Mouse (Mus musculus): ENCODE results near the gene Sergef.

Sergef gene

GRCm38 (mm10) chr7:46575897-46576296, 63.7 kb downstream of the Sergef start:
- DNase-seq (ENCODE audit: low spot score in 2 of 2) = no peak

- DNase-seq (ENCODE audit: low spot score in 2 of 2) = no peak
Observed at GRCm38 (mm10) chr7:46572803-46573594, 66.6 kb downstream of the Sergef start.

- peak; percentile 8 to 31 for DNase-seq (ENCODE audit: low spot score in 2 of 2)
Observed at GRCm38 (mm10) chr7:46569509-46569908, 70.1 kb downstream of the Sergef start.

GRCm38 (mm10) chr7:46566318-46567007, 73.1 kb downstream of the Sergef start:
- no peak for DNase-seq (ENCODE audit: low spot score in 2 of 2)

GRCm38 (mm10) chr7:46565374-46565773, 74.2 kb downstream of the Sergef start:
- no peak for DNase-seq (ENCODE audit: low spot score in 2 of 2)

GRCm38 (mm10) chr7:46563801-46564200, 75.8 kb downstream of the Sergef start:
- DNase-seq (ENCODE audit: low spot score in 2 of 2) = no peak

- DNase-seq (ENCODE audit: low spot score in 2 of 2) = no peak
Observed at GRCm38 (mm10) chr7:46560061-46560460, 79.5 kb downstream of the Sergef start.

DNA sequence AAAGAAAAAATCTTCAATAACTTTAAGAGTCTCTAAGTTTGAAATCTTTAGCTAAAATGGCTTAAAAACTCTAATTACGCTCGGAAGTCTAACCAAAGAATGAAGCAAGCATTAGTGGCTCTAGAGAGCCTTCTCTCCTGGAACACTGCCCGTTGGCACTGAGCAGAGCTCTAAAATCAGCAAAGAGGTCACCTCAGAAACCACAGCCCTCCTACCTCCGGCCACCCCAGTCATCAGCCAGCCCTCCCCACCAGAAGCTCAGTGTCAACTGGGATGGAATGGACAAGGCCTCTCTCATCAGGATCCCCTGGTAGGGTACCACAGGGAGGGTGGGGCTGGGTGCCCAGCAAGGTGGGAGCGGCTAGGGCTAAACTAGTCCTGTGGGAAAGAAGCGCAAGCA, 80.0 kb downstream of the Sergef start:
- peak in 1 of 2 experiments; percentile 12 for DNase-seq (ENCODE audit: low spot score in 2 of 2)

DNA sequence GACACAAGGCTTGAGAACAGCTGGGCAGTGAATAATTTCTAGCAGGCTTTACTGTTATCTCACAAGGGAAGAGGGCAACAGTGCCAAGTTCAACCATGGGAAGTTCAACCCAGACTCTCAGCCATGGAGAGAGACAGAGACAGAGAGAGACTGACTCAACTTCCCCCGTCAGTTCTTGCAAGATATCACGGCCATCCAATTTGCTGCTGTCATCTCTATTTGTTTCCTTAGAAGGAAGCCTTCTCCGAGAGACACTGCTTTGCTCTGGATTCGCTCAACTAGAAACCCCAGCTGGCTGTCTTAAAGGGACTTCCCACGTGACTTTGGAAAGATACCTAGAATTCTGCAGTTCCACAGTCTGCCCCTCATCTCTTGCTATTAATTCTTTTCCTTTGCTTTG, 80.6 kb downstream of the Sergef start:
- DNase-seq (ENCODE audit: low spot score in 2 of 2) = no peak

- DNase-seq (ENCODE audit: low spot score in 2 of 2) = no peak
Observed at GRCm38 (mm10) chr7:46557996-46558395, 81.6 kb downstream of the Sergef start.

GRCm38 (mm10) chr7:46557387-46557786, 82.2 kb downstream of the Sergef start:
- DNase-seq (ENCODE audit: low spot score in 2 of 2) = no peak

DNA sequence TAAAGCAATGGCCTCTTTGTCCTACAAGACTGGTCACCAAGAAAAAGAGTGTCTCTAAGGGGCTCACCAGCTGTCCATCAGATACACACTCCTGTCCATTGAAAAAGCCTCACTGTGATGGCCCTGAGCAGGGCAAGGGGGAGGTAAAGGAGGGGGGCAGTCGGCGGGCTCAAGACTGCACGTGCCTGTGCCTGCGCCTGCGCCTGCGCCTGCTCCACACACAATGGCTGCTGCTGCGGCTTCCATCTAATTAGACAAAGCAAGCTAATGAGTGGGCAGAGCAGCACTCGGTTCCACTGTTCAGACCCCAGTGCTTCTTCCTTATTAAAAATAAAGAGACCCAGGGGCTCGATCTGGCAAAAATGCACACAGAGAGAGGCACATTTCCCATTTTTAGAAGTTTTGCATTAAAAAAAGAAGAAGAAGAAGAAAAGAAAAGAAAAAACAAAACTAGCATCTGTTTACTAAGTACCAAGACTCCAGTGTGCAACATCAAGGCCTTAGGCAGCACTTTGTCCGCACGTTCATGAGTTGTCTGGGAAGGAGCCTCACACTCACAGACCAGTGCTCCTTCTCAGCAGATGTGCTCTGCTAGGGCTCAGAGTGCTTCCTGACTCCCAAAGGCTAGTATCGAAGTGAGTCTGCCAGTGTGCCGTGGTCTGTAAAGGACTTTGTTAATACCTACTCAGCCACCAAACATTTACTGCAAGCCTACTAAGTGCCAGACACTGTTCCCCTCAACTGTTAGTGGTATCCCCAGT, 83.1 kb downstream of the Sergef start:
- DNase-seq (ENCODE audit: low spot score in 2 of 2) = no peak

DNA sequence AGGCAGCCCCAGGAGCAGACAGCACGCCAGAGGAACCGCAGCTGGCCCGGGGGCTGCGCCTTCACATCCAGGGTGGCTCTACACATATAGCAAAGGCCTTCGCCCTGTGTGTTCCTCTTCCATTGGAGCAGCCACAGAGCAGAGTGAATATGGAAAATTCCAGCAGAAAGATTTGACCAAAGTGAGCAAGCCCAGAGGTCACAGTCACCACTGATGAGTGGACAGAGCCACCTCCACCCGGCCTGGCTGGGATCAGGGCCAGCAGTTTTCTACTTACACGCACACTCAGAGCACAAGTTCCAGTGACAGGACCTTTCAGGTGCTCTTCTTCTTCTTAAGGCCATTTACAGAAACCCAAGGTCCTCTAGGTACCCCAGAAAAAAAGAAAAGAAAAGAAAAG, 83.9 kb downstream of the Sergef start:
- DNase-seq (ENCODE audit: low spot score in 2 of 2) = no peak

DNA sequence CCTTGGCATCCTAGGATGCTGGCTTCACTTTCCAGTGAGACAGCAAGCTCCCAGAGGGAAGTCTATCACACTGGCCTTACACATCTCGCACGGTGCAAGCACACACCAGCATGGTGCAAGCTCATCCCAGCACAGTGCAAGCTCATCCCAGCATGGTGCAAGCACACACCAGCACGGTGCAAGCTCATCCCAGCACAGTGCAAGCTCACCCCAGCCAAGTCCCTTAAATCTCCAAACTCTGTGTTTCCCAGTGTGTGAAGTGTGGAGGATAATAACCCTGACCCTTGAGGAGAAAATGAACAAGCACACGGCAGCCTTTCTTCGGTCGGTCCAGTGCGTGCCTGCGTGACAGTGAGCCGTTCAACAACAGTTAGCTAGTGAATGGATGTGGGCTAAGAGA, 84.8 kb downstream of the Sergef start:
- no peak for DNase-seq (ENCODE audit: low spot score in 2 of 2)

DNA sequence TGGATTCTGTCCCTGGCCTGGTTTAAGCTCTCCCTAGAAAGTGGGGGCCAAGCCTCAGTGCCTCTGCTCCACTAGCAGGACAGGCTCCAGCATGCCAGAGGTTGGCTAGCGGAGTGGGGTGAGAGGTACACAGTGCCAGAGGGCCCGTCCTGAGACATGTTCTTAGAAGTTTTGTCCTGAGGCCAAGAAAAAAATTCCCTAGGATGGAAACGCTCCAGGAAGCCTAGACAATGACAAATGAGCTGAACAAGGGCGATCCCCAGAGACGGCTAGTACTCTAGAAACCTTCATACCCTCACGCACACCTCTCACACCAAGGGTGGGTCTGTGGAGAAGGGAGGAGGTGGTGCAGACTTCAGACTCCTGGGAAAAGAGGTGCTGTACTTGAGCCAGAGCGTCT, 85.6 kb downstream of the Sergef start:
- peak; percentile 3 to 48 for DNase-seq (ENCODE audit: low spot score in 2 of 2)

DNA sequence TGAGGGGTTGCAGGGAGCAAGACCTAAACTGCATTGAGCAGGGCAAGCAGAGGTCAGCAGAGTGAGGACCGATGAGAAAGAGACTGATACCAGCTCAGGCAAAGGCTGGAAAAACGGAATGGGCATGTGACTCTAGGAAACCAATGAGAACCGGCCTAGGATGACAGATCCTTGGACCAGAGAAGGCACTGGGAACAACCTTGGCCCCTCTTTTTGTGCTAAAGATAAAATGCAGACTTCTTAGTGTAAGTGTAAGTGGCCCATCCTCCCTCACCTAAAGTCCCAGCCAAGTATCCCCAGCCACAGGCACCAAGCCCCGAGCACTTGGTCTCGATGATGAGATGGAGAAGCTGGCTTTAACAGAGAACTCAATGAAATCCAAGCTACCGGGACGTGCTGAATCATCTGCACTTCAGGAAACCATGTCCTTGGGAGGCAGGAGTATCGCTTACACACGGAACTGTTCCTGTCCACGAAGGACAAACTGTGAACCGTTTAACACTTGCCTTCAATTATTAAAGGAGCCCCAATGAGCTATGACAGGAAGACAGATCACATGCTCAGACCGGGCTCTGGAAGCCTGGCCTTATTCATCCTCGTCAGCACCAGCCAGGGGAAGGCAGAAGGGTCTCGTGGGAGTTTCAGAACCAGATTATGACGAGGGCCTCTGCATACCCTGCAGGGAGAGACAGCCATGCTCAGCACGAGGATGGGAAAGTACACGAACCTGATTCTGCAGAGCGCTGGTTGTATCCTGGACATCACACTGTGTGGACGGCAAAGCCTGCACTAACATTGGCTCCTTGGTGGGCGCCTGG, 87.5 kb downstream of the Sergef start:
- DNase-seq (ENCODE audit: low spot score in 2 of 2) = no peak

DNA sequence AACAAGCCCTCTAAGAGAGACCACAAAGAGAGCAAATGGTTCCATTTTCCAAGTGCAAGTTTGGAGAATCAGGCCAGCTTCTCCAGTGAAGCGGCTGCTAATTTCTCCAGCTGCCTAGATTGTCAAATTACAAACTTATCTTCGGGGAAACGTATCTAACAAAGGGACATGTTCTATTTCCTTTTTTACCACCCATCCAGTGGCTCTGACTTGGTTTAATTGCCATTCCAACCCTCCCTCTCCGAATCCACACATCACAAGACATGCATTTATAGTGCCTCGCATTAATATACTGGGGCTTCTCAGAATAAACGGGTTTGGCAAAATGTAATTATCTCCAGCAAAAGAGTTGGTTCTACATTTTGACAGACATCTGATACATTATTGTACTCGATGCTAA, 88.4 kb downstream of the Sergef start:
- no peak for DNase-seq (ENCODE audit: low spot score in 2 of 2)

- no peak for DNase-seq (ENCODE audit: low spot score in 2 of 2)
Observed at GRCm38 (mm10) chr7:46548124-46548523, 91.5 kb downstream of the Sergef start.

DNA sequence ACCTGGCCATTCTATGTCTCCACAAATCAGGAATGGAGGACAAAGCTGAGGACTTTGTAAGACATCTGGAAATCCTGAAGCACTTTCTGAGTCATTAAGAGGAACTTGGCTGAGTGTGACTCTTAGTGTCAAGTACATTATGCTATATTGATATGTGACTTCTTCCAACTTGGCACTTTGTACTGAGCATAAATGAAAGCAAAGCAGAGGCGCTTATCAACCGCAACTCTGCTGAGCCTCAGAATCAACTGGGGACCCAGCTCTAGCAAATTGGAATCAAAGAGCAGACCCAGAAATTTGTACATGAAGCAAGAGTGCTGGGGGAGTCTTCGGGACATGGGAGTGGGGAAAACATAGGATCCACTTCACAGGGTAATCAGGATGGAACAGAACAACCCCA, 92.0 kb downstream of the Sergef start:
- DNase-seq (ENCODE audit: low spot score in 2 of 2) = no peak

DNA sequence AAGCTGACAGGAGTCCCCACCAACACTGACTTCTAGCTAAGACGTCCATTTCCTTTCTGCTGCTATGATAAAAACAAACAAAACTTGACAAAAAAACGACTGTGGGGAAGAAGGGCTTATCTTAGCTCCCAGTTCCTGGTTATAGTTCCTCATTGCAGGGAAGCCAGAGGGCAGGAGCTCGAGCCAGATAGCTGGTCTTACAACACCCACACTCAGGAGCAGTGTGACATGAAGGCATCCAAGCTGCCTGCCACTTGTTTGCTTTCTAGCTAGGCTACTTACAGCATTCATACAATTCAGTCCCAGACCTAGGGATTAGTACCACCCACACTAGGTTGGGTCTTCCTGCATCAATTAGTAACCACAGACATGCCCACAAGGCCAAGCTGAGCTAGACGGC, 93.1 kb downstream of the Sergef start:
- DNase-seq (ENCODE audit: low spot score in 2 of 2) = peak in 1 of 2 experiments; percentile 10

DNA sequence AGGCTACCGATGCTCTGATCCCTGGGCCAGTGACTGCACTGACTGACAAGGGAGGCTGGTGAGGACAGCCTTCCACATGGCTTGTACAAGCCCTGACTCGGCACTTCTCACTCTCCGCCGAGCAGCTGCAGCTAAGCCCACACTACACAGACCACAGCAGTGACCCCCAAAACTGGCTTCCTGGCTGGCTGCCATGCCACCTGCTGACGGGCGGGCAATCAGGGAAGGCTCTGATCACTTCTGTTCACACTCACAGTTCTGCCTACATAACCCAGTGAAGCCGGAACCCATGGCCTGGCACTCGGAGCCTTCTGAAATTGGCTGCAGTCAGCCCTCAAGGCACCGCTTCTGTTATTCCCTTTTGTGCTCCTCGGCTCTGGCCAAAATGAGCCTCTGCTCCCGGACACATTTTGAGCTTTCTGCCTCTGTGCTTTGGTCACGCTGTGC, 95.4 kb downstream of the Sergef start:
- DNase-seq (ENCODE audit: low spot score in 2 of 2) = no peak

DNA sequence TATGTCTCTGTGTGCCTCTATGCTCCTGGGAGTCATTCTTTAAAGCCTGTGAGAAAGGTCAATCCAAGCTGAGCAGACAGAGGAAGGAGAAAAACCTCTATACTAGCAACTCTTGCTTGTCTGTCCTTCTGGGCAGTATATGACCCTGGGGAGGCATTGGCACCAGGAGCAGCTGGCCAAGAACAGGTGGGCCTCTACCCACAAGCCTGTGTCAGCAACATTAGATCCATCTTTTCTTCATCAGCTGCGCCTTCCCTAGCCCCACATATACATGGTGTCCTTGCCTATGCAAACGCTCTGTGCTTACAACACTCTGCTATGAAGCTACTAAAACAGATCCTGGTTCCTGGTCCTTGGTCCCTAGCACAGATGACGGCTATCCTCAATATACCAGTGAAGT, 97.5 kb downstream of the Sergef start:
- DNase-seq (ENCODE audit: low spot score in 2 of 2) = no peak
